Mouse (Mus musculus) lung, embryonic 15.5 days (tissue): ENCODE data around the gene Gm17693. TPM values are rescaled to one million over a fixed set of nuclear protein-coding genes. Genes with fewer than 3 reads are reported as not detected.
"Not testable (repeated sequence)": the region's sequence is repeated elsewhere in the genome, so short reads cannot be mapped to it uniquely, and the experiment has no call there.

Experiments
- ATAC-seq: fragments of 200-750 bp; cut with Nextera tagmentation; 2 replicates; pipeline ENCODE4 v1.8.0; 2017; ENCODE audit warnings: moderate number of reproducible peaks, borderline replicate concordance; ENCODE audit not compliant: low FRiP score, low TSS enrichment; ENCODE audit errors: extremely low read depth
- H3K27ac ChIP-seq: fragments of 300-500 bp; sonication (generic); 2 replicates; pipeline ENCODE4 v1.5.1; 2015; ENCODE audit warnings: moderate library complexity, mild to moderate bottlenecking, inconsistent platforms
- H3K27me3 ChIP-seq: fragments of 300-500 bp; sonication (generic); 2 replicates; pipeline ENCODE4 v1.6.1; 2015; ENCODE audit warnings: inconsistent platforms
- H3K36me3 ChIP-seq: fragments of 300-500 bp; sonication (generic); 2 replicates; pipeline ENCODE4 v1.6.1; 2015; ENCODE audit warnings: inconsistent platforms
- H3K4me1 ChIP-seq: fragments of 300-500 bp; sonication (generic); 2 replicates; pipeline ENCODE4 v1.6.1; 2015; ENCODE audit warnings: inconsistent platforms
- H3K4me2 ChIP-seq: fragments of 300-500 bp; sonication (generic); 2 replicates; pipeline ENCODE4 v1.6.1; 2015; ENCODE audit warnings: inconsistent platforms, mild to moderate bottlenecking, moderate library complexity
- H3K4me3 ChIP-seq: fragments of 300-500 bp; sonication (generic); 2 replicates; pipeline ENCODE4 v1.5.1; 2015; ENCODE audit warnings: mild to moderate bottlenecking, inconsistent platforms
- H3K9ac ChIP-seq: fragments of 300-500 bp; sonication (generic); 2 replicates; pipeline ENCODE4 v1.6.1; 2015; ENCODE audit warnings: inconsistent platforms
- H3K9me3 ChIP-seq: fragments of 300-500 bp; sonication (generic); 2 replicates; pipeline ENCODE4 v1.6.1; 2016; ENCODE audit warnings: inconsistent platforms
- WGBS: fragments of 180-500 bp; shearing (Covaris S2); methylation state at CpG from one replicate; pipeline ENCODE4 v1.1.7; 2015; 5-methylcytosine and 5-hydroxymethylcytosine counted together
- polyA plus RNA-seq: library from polyadenylated mRNA; unstranded; fragments of >200 nt; fragmentation: Nextera tagmentation; extraction: Ambion mirVana; gene quantifications from 2 replicates; pipeline ENCODE4 v1.2.1, GENCODE M21; 2015

Gm17693 gene
- polyA plus RNA-seq: not detected in 2 replicates

- H3K27ac ChIP-seq, H3K4me1 ChIP-seq, H3K4me2 ChIP-seq, H3K36me3 ChIP-seq, H3K9ac ChIP-seq, H3K27me3 ChIP-seq, H3K4me3 ChIP-seq, ATAC-seq, H3K9me3 ChIP-seq: not testable (repeated sequence)
- WGBS: no CpG with 5 or more reads among the region's 4 CpGs
Measured at GRCm38 (mm10) chrX:125705144-125705543, at the start of gene Gm17693. TSS of gene Gm17693 (plus strand) at chrX:125705444.
